Mouse (Mus musculus): ENCODE measurements around the gene Dscaml1.

Gene Dscaml1

GRCm38 (mm10) chr9:45788405-45788804 lies 362.0 kb downstream of the Dscaml1 start:
- DNase-seq = peak; percentile 29

- DNase-seq = no peak
These were observed 365.2 kb downstream of the Dscaml1 start for GRCm38 (mm10) chr9:45791456-45792142.

GRCm38 (mm10) chr9:45792235-45792634 lies 365.8 kb downstream of the Dscaml1 start:
- DNase-seq = no peak

- DNase-seq = no peak
These were observed 367.3 kb downstream of the Dscaml1 start for GRCm38 (mm10) chr9:45793697-45794096.

GRCm38 (mm10) chr9:45795722-45796121 lies 369.3 kb downstream of the Dscaml1 start:
- no peak for DNase-seq

- no peak for DNase-seq
These were observed 370.8 kb downstream of the Dscaml1 start for GRCm38 (mm10) chr9:45797271-45797670.

GRCm38 (mm10) chr9:45798467-45799164 lies 372.2 kb downstream of the Dscaml1 start:
- DNase-seq = peak; percentile 47

GRCm38 (mm10) chr9:45799402-45799801 lies 373.0 kb downstream of the Dscaml1 start:
- no peak for DNase-seq

Measured in liver (tissue).